Mouse (Mus musculus) limb, embryonic 14.5 days (tissue): ENCODE measurements around the gene Cyp39a1. TPM values are rescaled to one million over a fixed set of nuclear protein-coding genes. Genes with fewer than 3 reads are reported as not detected.

ENCODE experiments used
- ATAC-seq: fragments of 200-750 bp; cut with Nextera tagmentation; 2 replicates; pipeline ENCODE4 v1.8.0; 2017; ENCODE audit warnings: low read depth, moderate number of reproducible peaks, moderate TSS enrichment; ENCODE audit not compliant: low FRiP score
- DNase-seq: peaks from one replicate; pipeline ENCODE4 v3.0.0-alpha.2; 2015; ENCODE audit warnings: low spot score
- H3K27ac ChIP-seq: fragments of 300-500 bp; sonication (generic); replicated peaks from 2 replicates; pipeline ENCODE4 v1.5.1; 2014; ENCODE audit warnings: low read depth, mild to moderate bottlenecking, low read length, moderate library complexity, mixed read lengths
- H3K27me3 ChIP-seq: fragments of 300-500 bp; sonication (generic); 2 replicates; pipeline ENCODE4 v1.6.1; 2014; ENCODE audit warnings: low read length, mixed read lengths; ENCODE audit not compliant: control insufficient read depth, insufficient read depth
- H3K36me3 ChIP-seq: fragments of 300-500 bp; sonication (generic); 2 replicates; pipeline ENCODE4 v1.6.1; 2014; ENCODE audit warnings: mild to moderate bottlenecking, low read length, moderate library complexity, mixed read lengths; ENCODE audit not compliant: control insufficient read depth, insufficient read depth
- H3K4me1 ChIP-seq: fragments of 300-500 bp; sonication (generic); 2 replicates; pipeline ENCODE4 v1.6.1; 2014; ENCODE audit warnings: antibody characterized with exemption, low read length, mixed read lengths; ENCODE audit not compliant: control insufficient read depth, insufficient read depth
- H3K4me2 ChIP-seq: fragments of 300-500 bp; sonication (generic); replicated peaks from 2 replicates; pipeline ENCODE4 v1.6.1; 2014; ENCODE audit warnings: low read depth, mild to moderate bottlenecking, low read length, moderate library complexity; ENCODE audit not compliant: severe bottlenecking
- H3K4me3 ChIP-seq: fragments of 300-500 bp; sonication (generic); replicated peaks from 2 replicates; pipeline ENCODE4 v1.5.1; 2014; ENCODE audit warnings: low read length
- H3K9ac ChIP-seq: fragments of 300-500 bp; sonication (generic); 2 replicates; pipeline ENCODE4 v1.6.1; 2014; ENCODE audit warnings: mild to moderate bottlenecking, low read depth, low read length, moderate library complexity; ENCODE audit not compliant: severe bottlenecking
- H3K9me3 ChIP-seq: fragments of 300-500 bp; sonication (generic); 2 replicates; pipeline ENCODE4 v1.6.1; 2016; ENCODE audit warnings: low read length; ENCODE audit not compliant: control insufficient read depth
- POLR2A ChIP-seq: fragments of 200-500 bp; IDR thresholded peaks from 2 replicates; pipeline ENCODE4 v1.8.0; 2012; ENCODE audit warnings: inconsistent platforms, mild to moderate bottlenecking, moderate library complexity, borderline replicate concordance; ENCODE audit not compliant: insufficient read depth, insufficient read length; ENCODE audit errors: extremely low read depth
- WGBS: fragments of 180-500 bp; shearing (Covaris S2); extraction: QIAGEN DNeasy Blood & Tissue Kit; methylation state at CpG from one replicate; pipeline ENCODE4 v1.1.7; 2014; 5-methylcytosine and 5-hydroxymethylcytosine counted together
- polyA plus RNA-seq, 2 experiments: library from polyadenylated mRNA; depleted of rRNA in 1 of 2; stranded (reverse) in 1 of 2; unstranded in 1 of 2; fragments of >200 nt; fragmentation: Nextera tagmentation in 1 of 2; extraction: Ambion mirVana in 1 of 2; gene quantifications; 2 replicates each; pipeline versions ENCODE4 v1.2.1 to v1.2.3; 2012 to 2014

Gene Cyp39a1
- polyA plus RNA-seq, 2 experiments: 7.0 to 21.6 TPM

- no peak for TF ChIP-seq POLR2A
- ATAC-seq (no peak), DNase-seq (no peak)
- H3K27me3 ChIP-seq: no peaks in the 10 kb centered on the region
- H3K27ac ChIP-seq: no peak overlapping the region
- H3K4me1 ChIP-seq: peaks cover 13% of the 10 kb centered on the region; the same call in 1 of the 2 replicates
- no peak overlapping the region for H3K9ac ChIP-seq
- no peaks in the 10 kb centered on the region for H3K9me3 ChIP-seq
- no peak overlapping the region for H3K4me3 ChIP-seq
- H3K36me3 ChIP-seq: no peaks in the 10 kb centered on the region
- WGBS: 60% methylated on average over 3 of the region's 3 CpGs
- H3K4me2 ChIP-seq: no peak overlapping the region
Measured at GRCm38 (mm10) chr17:43714191-43714590, 47.0 kb downstream of the Cyp39a1 start.

GRCm38 (mm10) chr17:43716601-43717000, 49.4 kb downstream of the Cyp39a1 start:
- WGBS: 25% methylated on average over 7 of the region's 7 CpGs
- Histone ChIP-seq H3K27me3 (no peaks in the 10 kb centered on the region), H3K9me3 (no peaks in the 10 kb centered on the region), H3K4me3 (no peak overlapping the region), H3K27ac (no peak overlapping the region), H3K4me1 (peaks cover 13% of the 10 kb centered on the region; the same call in 1 of the 2 replicates), H3K9ac (no peak overlapping the region), H3K4me2 (no peak overlapping the region), H3K36me3 (no peaks in the 10 kb centered on the region)
- TF ChIP-seq POLR2A: no peak
- ATAC-seq (no peak), DNase-seq (no peak)

DNA sequence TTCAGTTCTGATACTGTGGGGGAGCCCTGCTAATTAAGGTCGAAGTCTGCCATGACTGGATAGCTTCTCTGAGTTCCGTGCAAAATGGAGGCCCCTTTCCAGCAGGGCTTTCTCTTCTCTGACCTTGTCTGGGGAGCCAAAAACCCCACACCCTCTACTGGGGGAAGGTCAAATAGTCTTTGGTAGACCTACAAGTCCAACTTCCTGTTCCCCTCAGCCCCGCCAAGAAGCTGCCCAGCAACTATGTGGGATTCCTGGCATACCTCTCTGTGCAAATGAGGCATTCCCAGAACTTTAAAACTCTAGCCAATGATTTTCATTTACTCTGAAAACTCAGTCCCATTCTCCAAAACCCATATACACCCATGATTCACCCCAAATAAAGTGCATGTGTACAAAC, 52.2 kb downstream of the Cyp39a1 start:
- Histone ChIP-seq H3K9me3 (no peaks in the 10 kb centered on the region), H3K4me3 (no peak overlapping the region), H3K4me2 (no peak overlapping the region), H3K9ac (no peak overlapping the region), H3K36me3 (no peaks in the 10 kb centered on the region), H3K27ac (no peak overlapping the region), H3K27me3 (no peaks in the 10 kb centered on the region), H3K4me1 (peaks cover 13% of the 10 kb centered on the region; the same call in 1 of the 2 replicates)
- TF ChIP-seq POLR2A: no peak
- 88% methylated on average over 3 of the region's 3 CpGs for WGBS
- no peak for ATAC-seq
- no peak for DNase-seq

- no peak for TF ChIP-seq POLR2A
- no peak for ATAC-seq
- 92% methylated on average over 2 of the region's 2 CpGs for WGBS
- Histone ChIP-seq H3K36me3 (no peaks in the 10 kb centered on the region), H3K4me1 (no peaks in the 10 kb centered on the region), H3K27ac (no peak overlapping the region), H3K9me3 (no peaks in the 10 kb centered on the region), H3K9ac (no peak overlapping the region), H3K27me3 (no peaks in the 10 kb centered on the region), H3K4me2 (no peak overlapping the region), H3K4me3 (no peak overlapping the region)
- DNase-seq: no peak
Measured at GRCm38 (mm10) chr17:43724480-43724879, 57.3 kb downstream of the Cyp39a1 start.

DNA sequence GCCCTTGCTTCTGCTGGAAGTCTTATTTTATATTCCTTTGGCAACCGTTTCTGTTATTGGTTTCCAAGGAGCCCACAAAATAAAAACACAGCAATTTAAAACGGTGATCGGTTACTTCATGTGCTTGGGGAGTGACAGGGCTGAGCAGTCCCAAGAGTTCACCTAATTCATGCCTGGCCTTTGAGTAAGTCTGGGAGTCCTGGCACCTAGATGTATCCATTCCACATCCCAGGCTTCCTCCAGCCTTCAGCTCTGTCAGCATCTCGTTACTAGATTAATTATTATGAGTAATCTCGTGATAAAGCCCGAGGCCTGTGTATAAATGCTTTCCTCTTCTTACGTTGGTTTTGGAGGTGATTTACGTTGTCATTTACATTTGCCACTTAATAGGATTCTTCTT, 64.1 kb downstream of the Cyp39a1 start:
- Histone ChIP-seq H3K36me3 (peaks cover 3% of the 10 kb centered on the region; the same call in 1 of the 2 replicates), H3K9ac (no peak overlapping the region), H3K4me1 (no peaks in the 10 kb centered on the region), H3K27me3 (no peaks in the 10 kb centered on the region), H3K9me3 (no peaks in the 10 kb centered on the region), H3K4me3 (no peak overlapping the region), H3K27ac (no peak overlapping the region), H3K4me2 (no peak overlapping the region)
- WGBS: 57% methylated on average over 8 of the region's 8 CpGs
- TF ChIP-seq POLR2A: no peak
- no peak for ATAC-seq
- no peak for DNase-seq

DNA sequence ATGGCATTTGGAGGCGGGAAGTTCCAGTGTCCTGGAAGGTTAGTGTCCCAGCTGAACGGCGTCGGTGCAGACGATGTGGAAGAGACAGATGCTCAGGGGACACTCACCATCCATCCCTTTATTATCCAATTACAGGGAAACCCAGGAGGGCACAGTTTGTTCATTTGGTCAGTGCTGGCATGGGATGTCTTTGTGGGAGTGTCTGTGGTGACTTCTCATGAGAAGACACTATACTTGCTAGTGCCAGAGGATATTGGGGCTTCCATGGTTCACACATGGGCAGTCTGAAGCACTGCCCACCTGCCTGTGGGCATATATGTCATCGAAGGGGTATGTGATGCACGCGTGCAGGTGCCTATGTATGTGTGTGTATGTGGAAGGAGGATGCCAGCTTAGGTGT, 64.8 kb downstream of the Cyp39a1 start:
- Histone ChIP-seq H3K9ac (no peak overlapping the region), H3K27me3 (no peaks in the 10 kb centered on the region), H3K36me3 (peaks cover 3% of the 10 kb centered on the region; the same call in 1 of the 2 replicates), H3K9me3 (no peaks in the 10 kb centered on the region), H3K27ac (no peak overlapping the region), H3K4me3 (no peak overlapping the region), H3K4me2 (no peak overlapping the region), H3K4me1 (no peaks in the 10 kb centered on the region)
- 94% methylated on average over 8 of the region's 8 CpGs for WGBS
- no peak for TF ChIP-seq POLR2A
- DNase-seq: no peak
- no peak for ATAC-seq
